Mouse (Mus musculus) limb, embryonic 12.5 days (tissue): Measurements from ENCODE around the gene G430095P16Rik. TPM values are rescaled to one million over a fixed set of nuclear protein-coding genes. Genes with fewer than 3 reads are reported as not detected.

Source experiments
- ATAC-seq: fragments of 200-750 bp; cut with Nextera tagmentation; 2 replicates; pipeline ENCODE4 v1.8.0; 2017; ENCODE audit warnings: low read depth, moderate TSS enrichment; ENCODE audit not compliant: insufficient number of reproducible peaks, insufficient read depth, low FRiP score, low TSS enrichment
- H3K27ac ChIP-seq: fragments of 300-500 bp; sonication (generic); 2 replicates; pipeline ENCODE4 v1.5.1; 2016; ENCODE audit warnings: mild to moderate bottlenecking, moderate library complexity
- H3K27me3 ChIP-seq: fragments of 300-500 bp; sonication (generic); 2 replicates; pipeline ENCODE4 v1.6.1; 2016; ENCODE audit warnings: mild to moderate bottlenecking, moderate library complexity
- H3K36me3 ChIP-seq: fragments of 300-500 bp; sonication (generic); 2 replicates; pipeline ENCODE4 v1.6.1; 2016; ENCODE audit warnings: mild to moderate bottlenecking, moderate library complexity
- H3K4me1 ChIP-seq: fragments of 300-500 bp; sonication (generic); replicated peaks from 2 replicates; pipeline ENCODE4 v1.6.1; 2016
- H3K4me2 ChIP-seq: fragments of 300-500 bp; sonication (generic); 2 replicates; pipeline ENCODE4 v1.6.1; 2016; ENCODE audit warnings: mild to moderate bottlenecking, moderate library complexity
- H3K4me3 ChIP-seq: fragments of 300-500 bp; sonication (generic); replicated peaks from 2 replicates; pipeline ENCODE4 v1.5.1; 2016; ENCODE audit warnings: mild to moderate bottlenecking
- H3K9ac ChIP-seq: fragments of 300-500 bp; sonication (generic); replicated peaks from 2 replicates; pipeline ENCODE4 v1.6.1; 2016; ENCODE audit warnings: mild to moderate bottlenecking, moderate library complexity
- H3K9me3 ChIP-seq: fragments of 300-500 bp; sonication (generic); 2 replicates; pipeline ENCODE4 v1.6.1; 2016; ENCODE audit warnings: mild to moderate bottlenecking, moderate library complexity
- WGBS: fragments of 180-500 bp; shearing (Covaris S2); methylation state at CpG from one replicate; pipeline ENCODE4 v1.1.7; 2016; 5-methylcytosine and 5-hydroxymethylcytosine counted together
- polyA plus RNA-seq: library from polyadenylated mRNA; unstranded; fragments of >200 nt; fragmentation: Nextera tagmentation; extraction: Ambion mirVana; gene quantifications from 2 replicates; pipeline ENCODE4 v1.2.1, GENCODE M21; 2016

Gene G430095P16Rik
- polyA plus RNA-seq, 1 experiment from 2014 or later, result 11.8 TPM

DNA sequence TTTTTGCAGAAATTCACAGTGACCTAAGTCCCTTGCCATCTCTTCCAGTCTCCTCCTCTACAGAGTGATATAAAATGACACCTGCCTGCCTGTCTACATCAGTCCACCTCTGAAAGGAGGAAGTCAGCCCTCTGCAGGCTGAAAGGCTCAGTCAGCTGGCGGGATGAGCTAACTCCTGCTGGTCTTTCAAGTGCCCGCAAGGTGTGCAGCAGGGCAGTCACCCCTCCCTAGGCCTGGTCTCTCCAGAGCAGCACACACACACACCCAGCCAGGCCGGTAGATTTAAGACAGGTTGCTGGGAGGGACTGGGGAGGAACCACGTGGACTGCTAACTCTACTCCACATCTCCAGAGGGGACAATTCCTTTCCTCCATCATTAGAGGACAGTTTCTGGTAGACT is 41.3 kb downstream of the G430095P16Rik start:
- no peaks in the 10 kb centered on the region for H3K9me3 ChIP-seq
- H3K4me2 ChIP-seq, result no peak overlapping the region
- H3K9ac ChIP-seq, result no peak overlapping the region
- no peak overlapping the region for H3K4me3 ChIP-seq
- 51% methylated on average over 4 of the region's 4 CpGs for WGBS
- H3K27me3 ChIP-seq, result peaks cover 81% of the 10 kb centered on the region
- peaks cover 44% of the 10 kb centered on the region for H3K4me1 ChIP-seq
- no peak overlapping the region for H3K27ac ChIP-seq
- peaks cover 67% of the 10 kb centered on the region for H3K36me3 ChIP-seq
- ATAC-seq, result no peak

DNA sequence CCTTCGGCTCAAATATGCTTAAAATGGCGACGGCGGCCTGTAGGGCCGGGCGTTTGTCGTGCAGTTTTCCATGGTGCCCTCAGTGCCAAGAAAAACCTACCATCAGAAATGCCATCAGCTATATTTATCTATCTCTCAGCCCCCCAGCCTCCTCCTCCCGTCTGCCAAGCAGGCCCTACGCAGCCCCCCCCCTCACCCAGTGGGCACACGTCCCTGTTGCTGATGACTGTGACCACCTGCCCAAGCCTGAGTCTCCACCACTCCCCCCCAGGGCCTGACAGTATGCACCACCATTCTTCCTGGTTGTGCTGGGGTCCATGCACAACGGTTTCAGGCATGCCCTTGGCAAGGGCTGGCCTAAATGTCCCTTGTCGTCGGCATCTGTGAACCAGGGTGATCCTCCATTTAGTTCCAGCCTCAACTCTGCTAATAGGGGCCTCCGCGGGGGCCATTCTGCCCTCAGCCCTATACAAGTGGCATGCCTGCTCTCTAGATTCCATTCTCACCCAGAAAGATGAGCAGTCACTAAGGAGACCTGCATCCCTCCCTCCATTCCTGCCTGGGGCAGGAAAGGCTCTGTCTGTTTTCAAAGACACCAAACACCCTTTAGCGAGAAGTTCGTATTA is 42.2 kb downstream of the G430095P16Rik start:
- Histone ChIP-seq H3K9ac (no peak overlapping the region), H3K4me1 (peaks cover 47% of the 10 kb centered on the region), H3K4me2 (no peak overlapping the region), H3K9me3 (no peaks in the 10 kb centered on the region), H3K36me3 (peaks cover 68% of the 10 kb centered on the region), H3K27ac (no peak overlapping the region), H3K4me3 (no peak overlapping the region), H3K27me3 (peaks cover 82% of the 10 kb centered on the region)
- no peak for ATAC-seq
- 80% methylated on average over 17 of the region's 17 CpGs for WGBS

DNA sequence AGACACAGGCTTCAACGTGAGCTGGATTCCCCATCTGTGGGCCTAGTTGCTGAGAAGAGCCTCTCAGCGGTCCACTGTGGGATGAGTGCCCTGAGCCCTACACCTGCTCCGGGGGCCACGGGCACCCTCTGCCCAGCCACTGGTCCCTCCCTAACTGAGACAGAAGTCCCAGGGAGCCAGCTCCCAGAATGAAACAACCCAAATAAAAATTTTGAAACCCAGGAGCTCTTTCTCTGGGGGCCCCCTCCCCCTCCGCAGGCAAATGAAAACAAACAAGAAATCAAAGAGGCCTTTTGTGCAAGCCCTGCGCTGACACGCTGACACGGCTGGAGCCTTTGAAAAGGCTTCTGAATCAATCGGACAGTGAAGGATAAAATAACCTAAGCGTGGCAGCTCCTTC is 42.8 kb downstream of the G430095P16Rik start:
- Histone ChIP-seq H3K9me3 (no peaks in the 10 kb centered on the region), H3K36me3 (peaks cover 71% of the 10 kb centered on the region), H3K4me3 (no peak overlapping the region), H3K27ac (peak overlapping the region; percentile 80), H3K4me1 (peaks cover 48% of the 10 kb centered on the region), H3K9ac (no peak overlapping the region), H3K4me2 (0 out of 2 replicates have a peak overlapping the region, but pooled peaks have one; percentile 13), H3K27me3 (peaks cover 89% of the 10 kb centered on the region)
- WGBS, result 29% methylated on average over 10 of the region's 10 CpGs
- ATAC-seq, result no peak

DNA sequence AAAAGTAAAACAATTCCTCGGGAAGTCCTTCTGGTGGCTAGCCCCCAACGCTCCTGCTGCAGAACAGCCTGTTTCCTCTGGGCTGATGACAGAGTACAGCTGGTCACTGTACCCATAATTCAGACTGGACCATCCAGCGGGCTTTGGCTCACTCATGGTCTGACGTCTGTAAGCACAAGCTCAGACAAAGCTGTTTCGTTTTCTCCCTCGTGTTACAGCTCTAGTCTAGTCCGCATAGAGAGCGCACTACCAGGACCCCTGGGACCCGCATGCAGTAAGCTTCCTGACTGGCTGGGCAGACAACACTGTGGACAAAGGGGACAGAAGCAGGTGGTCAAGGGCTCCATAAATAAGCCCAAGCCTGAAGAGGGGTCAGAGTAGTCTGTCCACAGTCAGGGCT is 43.6 kb downstream of the G430095P16Rik start:
- H3K4me1 ChIP-seq, result peaks cover 48% of the 10 kb centered on the region
- peaks cover 93% of the 10 kb centered on the region for H3K27me3 ChIP-seq
- no peak for ATAC-seq
- no peak overlapping the region for H3K4me2 ChIP-seq
- no peaks in the 10 kb centered on the region for H3K9me3 ChIP-seq
- WGBS, result 64% methylated on average over 9 of the region's 9 CpGs
- H3K27ac ChIP-seq, result peak overlapping the region; percentile 80
- H3K36me3 ChIP-seq, result peaks cover 74% of the 10 kb centered on the region
- H3K9ac ChIP-seq, result no peak overlapping the region
- H3K4me3 ChIP-seq, result no peak overlapping the region

GRCm38 (mm10) chr8:84767221-84767620 is 44.4 kb downstream of the G430095P16Rik start:
- Histone ChIP-seq H3K27ac (no peak overlapping the region), H3K4me2 (no peak overlapping the region), H3K27me3 (peaks cover 96% of the 10 kb centered on the region), H3K4me3 (no peak overlapping the region), H3K9ac (no peak overlapping the region), H3K4me1 (peaks cover 50% of the 10 kb centered on the region), H3K36me3 (peaks cover 73% of the 10 kb centered on the region), H3K9me3 (no peaks in the 10 kb centered on the region)
- WGBS, result 74% methylated on average over 10 of the region's 10 CpGs
- ATAC-seq, result no peak

DNA sequence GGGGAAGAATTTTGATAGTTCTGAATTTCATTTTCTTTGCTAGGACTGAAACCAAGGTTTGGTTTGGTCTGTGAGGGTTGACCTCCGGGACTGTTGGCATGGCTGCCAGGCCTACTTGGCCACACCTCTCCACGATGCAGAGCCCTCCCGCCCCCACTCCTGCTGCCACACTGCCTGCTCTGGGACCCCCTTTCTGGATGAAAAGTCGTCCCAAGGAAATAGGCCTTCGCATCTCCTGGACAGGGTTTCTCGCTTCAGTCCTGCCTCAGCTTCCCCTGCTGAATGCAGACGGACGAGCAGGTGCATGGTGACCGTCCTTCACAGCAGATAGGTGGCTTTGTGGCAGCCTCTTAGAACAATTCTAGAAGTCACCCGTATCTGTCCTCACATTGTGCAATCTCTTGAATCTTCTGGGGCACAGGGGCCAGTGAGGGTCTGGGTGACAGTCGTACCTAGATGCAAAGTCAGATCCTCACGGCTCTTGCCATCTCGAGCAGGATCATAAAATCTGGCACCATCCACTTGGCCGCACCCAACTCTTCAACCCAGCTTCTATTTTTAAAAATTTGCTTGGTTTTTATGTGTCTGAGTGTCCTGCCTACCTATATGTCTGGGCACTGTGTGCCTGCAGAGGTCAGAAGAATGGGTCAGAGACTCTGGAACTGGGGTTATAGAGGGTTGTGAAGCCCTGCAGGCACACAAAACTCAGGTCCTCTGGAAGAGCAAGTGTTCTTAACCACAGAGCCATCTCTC is 45.7 kb downstream of the G430095P16Rik start:
- Histone ChIP-seq H3K9ac (no peak overlapping the region), H3K9me3 (no peaks in the 10 kb centered on the region), H3K36me3 (peaks cover 64% of the 10 kb centered on the region), H3K4me1 (peaks cover 63% of the 10 kb centered on the region), H3K27ac (no peak overlapping the region), H3K4me3 (no peak overlapping the region), H3K4me2 (no peak overlapping the region), H3K27me3 (peaks cover 96% of the 10 kb centered on the region)
- ATAC-seq, result no peak
- 84% methylated on average over 14 of the region's 14 CpGs for WGBS

DNA sequence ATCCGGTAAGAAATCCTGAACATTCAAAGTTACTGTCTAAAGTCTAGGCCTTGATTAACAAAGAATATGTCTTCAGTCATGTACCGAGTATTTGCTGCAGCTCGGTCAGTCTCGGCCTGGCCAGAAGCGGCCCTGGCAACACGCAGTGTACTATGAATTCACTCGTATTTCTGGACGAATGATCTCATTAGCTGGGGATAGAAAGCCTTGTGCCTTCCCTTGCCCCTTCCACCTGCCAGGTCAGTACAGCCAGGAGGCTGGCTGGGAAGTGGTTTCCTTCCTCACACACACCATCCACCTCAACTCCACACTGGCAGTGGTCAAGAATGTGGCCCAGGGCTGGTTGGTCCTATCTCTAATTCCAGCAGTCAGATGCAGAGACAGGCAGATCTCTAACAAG is 46.5 kb downstream of the G430095P16Rik start:
- Histone ChIP-seq H3K9ac (no peak overlapping the region), H3K4me3 (no peak overlapping the region), H3K4me1 (peaks cover 69% of the 10 kb centered on the region), H3K9me3 (no peaks in the 10 kb centered on the region), H3K4me2 (no peak overlapping the region), H3K27ac (no peak overlapping the region), H3K36me3 (peaks cover 58% of the 10 kb centered on the region), H3K27me3 (peaks cover 93% of the 10 kb centered on the region)
- ATAC-seq, result no peak
- WGBS, result 87% methylated on average over 8 of the region's 8 CpGs

DNA sequence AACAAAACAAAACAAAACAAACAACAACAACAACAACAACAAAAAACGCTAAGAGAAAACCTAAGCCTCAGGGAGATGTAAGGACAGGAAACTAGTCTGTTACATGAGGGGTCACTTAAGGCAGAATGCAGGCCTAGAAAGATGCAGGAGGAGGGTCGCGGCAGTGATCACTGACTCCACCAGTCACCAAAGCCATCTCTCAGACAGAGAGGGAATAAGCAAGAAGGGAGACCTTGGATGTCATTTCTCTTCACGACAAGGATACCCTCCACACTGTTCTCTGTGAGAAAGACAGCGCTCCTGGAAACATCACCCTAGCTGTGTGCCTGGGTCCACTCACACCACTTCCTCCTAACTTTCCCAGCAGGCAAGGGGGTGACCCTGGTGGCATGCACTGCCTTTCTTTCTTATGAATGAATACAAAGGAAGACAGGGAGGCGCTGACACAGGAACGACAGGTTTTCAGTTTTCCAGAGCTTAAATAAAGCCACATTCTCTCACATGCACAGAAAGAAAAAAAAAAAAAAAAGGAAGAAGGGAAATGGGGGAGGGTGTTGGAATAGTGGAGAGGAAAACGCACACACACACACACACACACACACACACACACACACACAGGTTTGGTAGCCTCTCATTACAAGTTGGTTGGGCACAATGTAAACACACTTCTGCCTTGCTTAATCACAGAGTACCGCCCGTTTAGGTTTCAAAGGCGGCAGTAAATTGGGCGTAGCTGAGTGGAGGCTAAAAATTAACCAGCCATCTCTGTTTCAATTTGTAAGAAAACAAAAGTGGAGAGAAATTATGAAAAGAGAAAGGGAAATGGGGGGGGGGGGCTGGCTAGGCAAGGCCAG is 47.5 kb downstream of the G430095P16Rik start:
- no peak overlapping the region for H3K9ac ChIP-seq
- no peak for ATAC-seq
- peak overlapping the region; percentile 62 for H3K27ac ChIP-seq
- H3K4me2 ChIP-seq, result peak overlapping the region; percentile 65
- H3K36me3 ChIP-seq, result peaks cover 50% of the 10 kb centered on the region
- 26% methylated on average over 12 of the region's 12 CpGs for WGBS
- peaks cover 91% of the 10 kb centered on the region for H3K27me3 ChIP-seq
- peaks cover 69% of the 10 kb centered on the region for H3K4me1 ChIP-seq
- 0 out of 2 replicates have a peak overlapping the region, but pooled peaks have one; percentile 34 for H3K4me3 ChIP-seq
- no peaks in the 10 kb centered on the region for H3K9me3 ChIP-seq

GRCm38 (mm10) chr8:84771000-84771687 is 48.3 kb downstream of the G430095P16Rik start:
- Histone ChIP-seq H3K9ac (no peak overlapping the region), H3K4me1 (peaks cover 68% of the 10 kb centered on the region), H3K9me3 (no peaks in the 10 kb centered on the region), H3K4me2 (peak overlapping the region; percentile 65), H3K36me3 (peaks cover 50% of the 10 kb centered on the region), H3K27me3 (peaks cover 92% of the 10 kb centered on the region), H3K27ac (peak overlapping the region; percentile 62), H3K4me3 (0 out of 2 replicates have a peak overlapping the region, but pooled peaks have one; percentile 34)
- 21% methylated on average over 5 of the region's 5 CpGs for WGBS
- no peak for ATAC-seq

DNA sequence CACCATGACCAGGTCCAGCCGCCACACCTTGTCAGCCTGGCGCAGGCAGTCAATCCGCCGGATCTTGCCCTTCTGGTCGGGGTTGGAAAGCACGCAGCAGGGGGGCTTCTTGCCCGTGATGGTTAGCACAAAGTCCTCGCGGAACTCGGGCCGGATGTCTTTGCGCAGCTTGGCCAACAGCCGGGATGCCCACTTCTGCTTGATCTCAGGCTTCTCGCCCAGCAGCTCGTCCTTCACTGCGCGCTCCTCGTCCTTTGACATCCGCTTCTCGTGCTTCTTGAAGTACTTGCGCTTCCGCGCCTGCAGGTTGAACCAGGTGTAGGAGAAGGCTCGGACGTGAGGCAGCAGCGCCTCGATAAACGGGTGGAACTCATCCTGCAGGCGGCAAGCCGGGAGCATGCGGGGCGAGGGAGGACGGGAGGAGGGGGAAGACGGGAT is 49.2 kb downstream of the G430095P16Rik start:
- Histone ChIP-seq H3K9ac (peak overlapping the region; percentile 34; the same call in 1 of the 2 replicates), H3K4me3 (peak overlapping the region; percentile 34), H3K27me3 (peaks cover 92% of the 10 kb centered on the region), H3K36me3 (peaks cover 42% of the 10 kb centered on the region), H3K4me2 (peak overlapping the region; percentile 65), H3K4me1 (peaks cover 60% of the 10 kb centered on the region), H3K9me3 (no peaks in the 10 kb centered on the region), H3K27ac (no peak overlapping the region)
- ATAC-seq, result no peak
- WGBS, result 3% methylated on average over 34 of the region's 34 CpGs
